Mouse (Mus musculus): ENCODE data around the gene Ctcf. TPM values are rescaled to one million over a fixed set of nuclear protein-coding genes. Genes with fewer than 3 reads are reported as not detected.
A peak's percentile ranks its signal among the peaks of the same experiment; 100 is the strongest.

The Ctcf gene
- polyA plus RNA-seq, 1 experiment from 2014 or later = 101 TPM

GRCm38 (mm10) chr8:105688242-105688752, 51.9 kb downstream of the Ctcf start:
- H3K27ac ChIP-seq (ENCODE audit: low read length) = no peak overlapping the region
- no peak overlapping the region for H3K9ac ChIP-seq (replicated peaks; ENCODE audit: low read depth, low read length)
- 56% methylated on average over 14 of the region's 14 CpGs for WGBS
- no peaks in the 10 kb centered on the region for H3K9me3 ChIP-seq (ENCODE audit: control insufficient read depth, low read depth, low read length)
- no peaks in the 10 kb centered on the region; the same call in 1 of the 2 replicates for H3K4me1 ChIP-seq (ENCODE audit: control insufficient read depth, insufficient read depth, low read length)
- peaks cover 12% of the 10 kb centered on the region for H3K36me3 ChIP-seq (ENCODE audit: control insufficient read depth, insufficient read depth, low read length)
- ATAC-seq (ENCODE audit: insufficient number of reproducible peaks, insufficient read depth, low FRiP score, low read depth) = no peak
- no peak overlapping the region for H3K4me2 ChIP-seq (replicated peaks; ENCODE audit: low read depth, low read length)
- no peaks in the 10 kb centered on the region for H3K27me3 ChIP-seq (ENCODE audit: control insufficient read depth, insufficient read depth, low read length)
- H3K4me3 ChIP-seq (ENCODE audit: low read depth, low read length) = no peak overlapping the region

- H3K9me3 ChIP-seq (ENCODE audit: control insufficient read depth, low read depth, low read length) = no peaks in the 10 kb centered on the region
- 62% methylated on average over 35 of the region's 35 CpGs for WGBS
Observed at GRCm38 (mm10) chr8:105689256-105689982, 53.1 kb downstream of the Ctcf start.

GRCm38 (mm10) chr8:105689983-105690360, 53.6 kb downstream of the Ctcf start:
- Histone ChIP-seq H3K4me1 (ENCODE audit: control insufficient read depth, insufficient read depth, low read length) (peaks cover 5% of the 10 kb centered on the region), H3K9me3 (ENCODE audit: control insufficient read depth, low read depth, low read length) (no peaks in the 10 kb centered on the region), H3K36me3 (ENCODE audit: control insufficient read depth, insufficient read depth, low read length) (no peaks in the 10 kb centered on the region), H3K9ac (replicated peaks; ENCODE audit: low read depth, low read length) (no peak overlapping the region), H3K27ac (ENCODE audit: low read length) (no peak overlapping the region), H3K4me3 (ENCODE audit: low read depth, low read length) (no peak overlapping the region), H3K4me2 (replicated peaks; ENCODE audit: low read depth, low read length) (no peak overlapping the region), H3K27me3 (ENCODE audit: control insufficient read depth, insufficient read depth, low read length) (no peaks in the 10 kb centered on the region)
- no peak for ATAC-seq (ENCODE audit: insufficient number of reproducible peaks, insufficient read depth, low FRiP score, low read depth)
- 89% methylated on average over 9 of the region's 9 CpGs for WGBS

More at GRCm38 (mm10) chr8:105689256-105689982, 53.1 kb downstream of the Ctcf start:
- Histone ChIP-seq H3K4me3 (ENCODE audit: low read depth, low read length) (no peak overlapping the region), H3K9ac (replicated peaks; ENCODE audit: low read depth, low read length) (no peak overlapping the region), H3K27me3 (ENCODE audit: control insufficient read depth, insufficient read depth, low read length) (no peaks in the 10 kb centered on the region), H3K27ac (ENCODE audit: low read length) (no peak overlapping the region), H3K4me2 (replicated peaks; ENCODE audit: low read depth, low read length) (no peak overlapping the region), H3K4me1 (ENCODE audit: control insufficient read depth, insufficient read depth, low read length) (peaks cover 5% of the 10 kb centered on the region), H3K36me3 (ENCODE audit: control insufficient read depth, insufficient read depth, low read length) (peaks cover under 1% of the 10 kb centered on the region; the same call in 1 of the 2 replicates)
- ATAC-seq (ENCODE audit: insufficient number of reproducible peaks, insufficient read depth, low FRiP score, low read depth) = no peak

- Histone ChIP-seq H3K9me3 (ENCODE audit: control insufficient read depth, low read depth, low read length) (no peaks in the 10 kb centered on the region), H3K4me3 (ENCODE audit: low read depth, low read length) (no peak overlapping the region), H3K36me3 (ENCODE audit: control insufficient read depth, insufficient read depth, low read length) (no peaks in the 10 kb centered on the region), H3K9ac (replicated peaks; ENCODE audit: low read depth, low read length) (no peak overlapping the region), H3K27me3 (ENCODE audit: control insufficient read depth, insufficient read depth, low read length) (no peaks in the 10 kb centered on the region), H3K4me2 (replicated peaks; ENCODE audit: low read depth, low read length) (no peak overlapping the region), H3K4me1 (ENCODE audit: control insufficient read depth, insufficient read depth, low read length) (peaks cover 5% of the 10 kb centered on the region; the same call in 1 of the 2 replicates), H3K27ac (ENCODE audit: low read length) (no peak overlapping the region)
- no peak for ATAC-seq (ENCODE audit: insufficient number of reproducible peaks, insufficient read depth, low FRiP score, low read depth)
- WGBS = 80% methylated on average over 14 of the region's 14 CpGs
Observed at GRCm38 (mm10) chr8:105690978-105691377, 54.6 kb downstream of the Ctcf start.

GRCm38 (mm10) chr8:105692449-105693182, 56.2 kb downstream of the Ctcf start:
- 93% methylated on average over 11 of the region's 11 CpGs for WGBS
- Histone ChIP-seq H3K27ac (ENCODE audit: low read length) (no peak overlapping the region), H3K36me3 (ENCODE audit: control insufficient read depth, insufficient read depth, low read length) (peaks cover 9% of the 10 kb centered on the region), H3K4me3 (ENCODE audit: low read depth, low read length) (no peak overlapping the region), H3K4me1 (ENCODE audit: control insufficient read depth, insufficient read depth, low read length) (peaks cover 5% of the 10 kb centered on the region; the same call in 1 of the 2 replicates), H3K27me3 (ENCODE audit: control insufficient read depth, insufficient read depth, low read length) (no peaks in the 10 kb centered on the region), H3K4me2 (replicated peaks; ENCODE audit: low read depth, low read length) (no peak overlapping the region), H3K9me3 (ENCODE audit: control insufficient read depth, low read depth, low read length) (no peaks in the 10 kb centered on the region), H3K9ac (replicated peaks; ENCODE audit: low read depth, low read length) (no peak overlapping the region)
- ATAC-seq (ENCODE audit: insufficient number of reproducible peaks, insufficient read depth, low FRiP score, low read depth) = no peak

- no peaks in the 10 kb centered on the region for H3K27me3 ChIP-seq (ENCODE audit: control insufficient read depth, insufficient read depth, low read length)
- H3K4me1 ChIP-seq (ENCODE audit: control insufficient read depth, insufficient read depth, low read length) = peaks cover 5% of the 10 kb centered on the region; the same call in 1 of the 2 replicates
- no peaks in the 10 kb centered on the region for H3K9me3 ChIP-seq (ENCODE audit: control insufficient read depth, low read depth, low read length)
- H3K36me3 ChIP-seq (ENCODE audit: control insufficient read depth, insufficient read depth, low read length) = peaks cover 19% of the 10 kb centered on the region
- H3K4me3 ChIP-seq (ENCODE audit: low read depth, low read length) = peak overlapping the region; percentile 32
- H3K27ac ChIP-seq (ENCODE audit: low read length) = no peak overlapping the region
- ATAC-seq (ENCODE audit: insufficient number of reproducible peaks, insufficient read depth, low FRiP score, low read depth) = peak; percentile 39; the same call in 1 of the 2 replicates
- peak overlapping the region; percentile 4; the same call in 1 of the 2 replicates for H3K9ac ChIP-seq (replicated peaks; ENCODE audit: low read depth, low read length)
- peak overlapping the region; percentile 65 for H3K4me2 ChIP-seq (replicated peaks; ENCODE audit: low read depth, low read length)
- 4% methylated on average over 30 of the region's 30 CpGs for WGBS
Observed at GRCm38 (mm10) chr8:105693648-105694047, 57.3 kb downstream of the Ctcf start.

- ATAC-seq (ENCODE audit: insufficient number of reproducible peaks, insufficient read depth, low FRiP score, low read depth) = 0 out of 2 replicates have a peak, but pooled peaks have one; percentile 3
- no peaks in the 10 kb centered on the region for H3K9me3 ChIP-seq (ENCODE audit: control insufficient read depth, low read depth, low read length)
- H3K9ac ChIP-seq (replicated peaks; ENCODE audit: low read depth, low read length) = peak overlapping the region; percentile 4; the same call in 1 of the 2 replicates
- peak overlapping the region; percentile 32 for H3K4me3 ChIP-seq (ENCODE audit: low read depth, low read length)
- peak overlapping the region; percentile 65 for H3K4me2 ChIP-seq (replicated peaks; ENCODE audit: low read depth, low read length)
- 10% methylated on average over 39 of the region's 40 CpGs for WGBS
- no peaks in the 10 kb centered on the region for H3K27me3 ChIP-seq (ENCODE audit: control insufficient read depth, insufficient read depth, low read length)
- H3K27ac ChIP-seq (ENCODE audit: low read length) = no peak overlapping the region
- H3K36me3 ChIP-seq (ENCODE audit: control insufficient read depth, insufficient read depth, low read length) = peaks cover 21% of the 10 kb centered on the region
- H3K4me1 ChIP-seq (ENCODE audit: control insufficient read depth, insufficient read depth, low read length) = peaks cover 5% of the 10 kb centered on the region; the same call in 1 of the 2 replicates
Observed at GRCm38 (mm10) chr8:105694051-105694799, 57.9 kb downstream of the Ctcf start.
